Mouse (Mus musculus): Measurements from ENCODE around the gene Mtm1.

The Mtm1 gene

DNA sequence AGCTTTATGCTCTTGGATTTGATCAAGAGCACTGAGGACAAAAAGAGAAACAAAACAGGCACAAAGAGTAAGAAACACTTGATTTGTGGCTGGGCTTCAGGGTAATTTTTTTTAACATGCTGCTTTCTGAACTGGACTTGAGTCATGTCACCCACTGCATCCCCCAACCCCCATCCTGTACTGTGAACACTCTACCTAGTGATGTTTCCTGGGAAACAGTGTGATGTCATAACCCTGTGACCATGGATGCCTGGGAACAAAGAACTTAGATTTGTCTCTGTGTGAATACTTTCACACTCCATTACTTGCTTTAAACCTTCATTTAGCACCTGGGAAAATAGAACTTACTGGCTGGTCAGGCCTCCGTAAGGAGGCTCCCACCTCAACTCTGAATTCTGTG, at the start of gene Mtm1:
Gene Mtm1, plus strand, starts transcription at position 301 of the 400 bp plus-strand sequence.
- in situ Hi-C loops (cut with MboI, MseI) = no loop called here

GRCm38 (mm10) chrX:71181526-71181925, 29.0 kb upstream of the Mtm1 start:
- in situ Hi-C loops (cut with MboI, MseI) = no loop called here

GRCm38 (mm10) chrX:71183671-71184070, 26.9 kb upstream of the Mtm1 start:
- in situ Hi-C loops (cut with MboI, MseI) = no loop called here

- in situ Hi-C loops (cut with MboI, MseI) = no loop called here
Observed at GRCm38 (mm10) chrX:71186396-71186795, 24.2 kb upstream of the Mtm1 start.

DNA sequence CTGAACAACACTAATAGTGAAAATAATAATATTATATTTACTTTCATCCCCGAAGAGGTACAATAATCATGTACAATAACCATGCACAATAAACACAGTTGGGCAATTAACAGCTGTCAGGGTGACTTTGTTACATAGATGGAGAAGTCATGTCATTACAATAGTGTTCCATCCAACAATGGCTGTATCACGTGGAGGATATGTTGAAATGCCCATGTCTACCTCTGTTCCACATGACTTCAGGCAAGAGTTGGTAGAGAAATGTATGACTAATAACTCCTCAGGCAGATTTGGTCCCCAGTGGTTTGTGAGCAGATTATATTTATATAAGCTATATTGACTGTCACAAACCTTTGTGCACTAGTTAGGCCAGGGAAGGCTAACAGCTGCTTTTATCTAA, 5.8 kb upstream of the Mtm1 start:
- in situ Hi-C loops (cut with MboI, MseI) = no loop called here

- in situ Hi-C loops (cut with MboI, MseI) = no loop called here
Observed at GRCm38 (mm10) chrX:71205821-71206542, 4.6 kb upstream of the Mtm1 start.

DNA sequence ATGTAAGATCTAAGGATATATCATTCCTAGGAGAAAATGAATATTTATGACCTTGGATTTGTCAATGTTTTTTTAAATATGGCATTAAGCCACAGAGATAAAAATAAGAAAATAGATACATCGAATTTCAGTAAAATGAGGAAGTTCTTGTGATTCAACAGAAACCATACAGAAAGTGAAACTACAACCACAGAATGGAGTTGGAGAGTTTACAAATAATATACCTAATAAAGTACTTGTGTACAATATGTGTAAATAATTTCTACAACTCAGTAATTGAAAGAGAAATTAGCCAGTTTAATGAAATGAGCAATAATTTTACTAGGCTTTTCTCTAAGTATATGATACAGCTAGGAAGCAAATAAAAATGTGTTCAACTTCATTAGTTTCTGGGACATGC, 4.0 kb upstream of the Mtm1 start:
- in situ Hi-C loops (cut with MboI, MseI) = no loop called here

DNA sequence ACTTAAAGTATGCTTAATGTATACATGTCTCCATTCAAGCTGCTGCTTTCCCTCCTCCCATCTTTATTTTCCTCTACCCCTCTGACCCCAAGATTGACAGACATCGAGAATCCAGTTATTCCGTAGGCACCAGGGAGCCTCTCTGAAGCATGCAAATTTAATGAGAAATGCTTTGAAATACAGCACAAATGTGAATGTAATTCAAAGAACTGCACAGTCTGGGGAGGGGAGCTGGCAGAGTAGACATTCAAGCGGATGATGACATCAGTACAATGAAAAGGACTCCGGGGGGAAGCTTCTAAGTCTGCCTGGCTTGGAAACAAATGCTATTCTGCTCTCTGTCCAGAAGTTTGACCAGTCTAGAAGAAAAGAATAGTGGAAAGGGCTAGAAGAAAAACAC, 2.3 kb downstream of the Mtm1 start:
- in situ Hi-C loops (cut with MboI, MseI) = no loop called here

DNA sequence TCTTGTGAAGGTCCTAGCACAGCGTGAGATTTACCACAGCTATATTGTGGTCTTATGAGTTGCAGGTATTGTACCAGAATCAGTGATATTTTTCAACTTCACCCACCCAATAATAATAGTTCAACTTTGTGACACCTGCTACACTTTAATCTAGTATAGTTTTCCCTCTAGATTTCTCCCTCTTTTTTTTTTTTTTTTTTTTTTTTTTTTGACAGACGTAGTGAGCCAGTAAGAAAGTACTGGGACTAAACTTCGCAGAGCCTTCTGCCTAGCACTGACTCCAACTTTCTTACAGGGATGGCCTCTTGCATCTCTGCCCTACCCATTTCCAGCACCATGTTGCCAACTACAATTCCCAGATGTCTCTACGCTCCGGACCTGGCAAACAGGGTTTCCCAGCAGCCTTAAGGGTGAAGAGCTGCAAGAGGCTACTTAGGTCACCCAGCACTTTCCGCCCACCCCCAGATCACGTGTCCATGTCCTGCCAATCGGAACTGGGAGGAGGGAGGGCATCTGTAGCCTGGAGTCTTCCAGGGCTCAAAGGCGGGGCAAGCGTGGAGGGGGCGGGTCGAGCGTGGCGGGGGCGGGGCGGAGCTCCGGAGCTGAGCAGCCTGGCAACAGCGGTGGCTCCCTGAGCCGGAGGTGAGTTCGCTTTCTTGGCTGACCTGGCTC, 4.0 kb downstream of the Mtm1 start:
- in situ Hi-C loops (cut with MboI, MseI) = no loop called here

DNA sequence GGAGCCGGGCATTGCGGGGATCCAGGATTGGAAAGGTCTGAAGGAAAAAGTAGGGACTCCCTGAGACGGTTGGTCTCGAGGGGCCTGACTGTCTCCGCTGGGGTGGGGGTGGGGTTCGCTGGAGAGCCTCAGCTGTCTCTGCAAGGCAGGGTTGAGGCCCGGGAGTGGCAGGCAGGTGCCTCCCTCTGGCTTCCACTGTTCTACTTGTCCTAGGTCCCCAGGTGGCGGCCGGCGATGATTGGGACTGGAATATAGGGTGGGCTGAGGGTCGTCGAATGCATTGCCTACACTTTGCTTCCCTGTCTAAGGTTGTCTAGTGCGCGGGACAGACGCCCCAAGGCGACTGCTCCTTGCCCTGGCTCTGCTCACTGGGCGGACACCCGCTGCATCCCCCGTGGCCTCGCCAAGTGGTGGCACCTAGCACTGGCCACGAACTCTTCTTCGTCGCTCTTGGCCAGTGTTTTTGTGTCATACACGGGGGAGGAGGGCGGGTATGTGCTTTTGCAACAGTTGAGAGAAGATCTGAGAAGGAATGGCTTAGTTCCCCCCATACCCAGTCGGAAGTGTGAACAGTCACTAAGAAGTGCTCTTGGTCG, 4.6 kb downstream of the Mtm1 start:
- in situ Hi-C loops (cut with MboI, MseI) = no loop called here

GRCm38 (mm10) chrX:71216879-71217278, 6.3 kb downstream of the Mtm1 start:
- in situ Hi-C loops (cut with MboI, MseI) = no loop called here

DNA sequence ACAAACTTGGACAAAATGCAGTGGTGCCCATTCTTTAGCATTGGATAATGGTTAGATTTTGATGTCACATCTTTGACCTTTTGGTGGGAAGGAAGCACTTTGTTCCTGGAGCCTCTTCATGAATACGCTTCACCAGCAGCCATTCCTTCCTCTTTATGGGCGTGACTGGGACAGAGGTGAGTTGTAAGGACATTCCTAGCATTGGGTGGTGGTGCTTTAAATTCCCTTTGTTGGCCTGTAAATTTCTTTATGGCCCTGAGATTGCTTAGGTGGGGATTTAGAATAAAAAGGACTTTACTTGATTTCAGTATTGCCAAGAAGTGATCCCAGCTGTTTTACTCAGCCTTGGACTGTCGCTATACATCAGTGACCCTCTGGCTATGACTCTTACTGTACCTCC, 8.3 kb downstream of the Mtm1 start:
- in situ Hi-C loops (cut with MboI, MseI) = no loop called here

GRCm38 (mm10) chrX:71220896-71221295, 10.3 kb downstream of the Mtm1 start:
- in situ Hi-C loops (cut with MboI, MseI) = no loop called here

DNA sequence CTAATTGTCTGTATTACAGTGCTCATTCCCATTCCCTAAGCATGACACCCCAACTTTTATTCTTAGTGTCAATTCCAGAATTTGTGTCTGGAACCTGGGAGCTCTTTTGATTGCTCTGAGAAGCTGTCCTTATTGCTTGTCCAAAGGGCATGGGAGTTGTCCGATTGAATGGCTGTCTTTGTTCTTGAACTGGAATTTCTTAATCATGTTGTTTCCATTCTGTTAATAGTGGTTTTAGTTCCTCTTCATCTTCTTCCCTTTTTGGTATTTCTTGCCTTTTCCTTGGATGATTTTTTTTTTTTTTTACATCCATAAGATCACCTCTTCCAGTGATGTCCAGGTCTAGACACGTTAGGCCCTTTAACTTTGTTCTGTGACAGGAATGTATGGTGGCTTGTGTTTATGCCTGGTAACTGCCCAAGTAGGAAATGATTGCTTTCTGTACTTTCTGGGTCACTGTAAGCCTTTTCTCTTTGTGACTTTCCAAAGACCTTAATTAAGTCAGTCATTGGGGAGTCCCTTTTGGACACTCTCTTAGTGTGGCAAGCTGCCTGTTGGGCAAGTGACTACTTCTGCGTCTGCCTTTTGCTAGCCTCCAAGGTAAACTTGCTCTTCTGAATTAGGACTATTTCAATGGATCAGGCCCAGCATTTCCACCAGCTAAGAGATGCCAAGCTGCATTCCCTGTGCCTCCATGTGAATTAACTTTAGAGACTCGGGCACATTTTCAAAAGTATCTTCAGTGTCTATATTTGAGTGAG, 12.3 kb downstream of the Mtm1 start:
- in situ Hi-C loops (cut with MboI, MseI) = no loop called here

DNA sequence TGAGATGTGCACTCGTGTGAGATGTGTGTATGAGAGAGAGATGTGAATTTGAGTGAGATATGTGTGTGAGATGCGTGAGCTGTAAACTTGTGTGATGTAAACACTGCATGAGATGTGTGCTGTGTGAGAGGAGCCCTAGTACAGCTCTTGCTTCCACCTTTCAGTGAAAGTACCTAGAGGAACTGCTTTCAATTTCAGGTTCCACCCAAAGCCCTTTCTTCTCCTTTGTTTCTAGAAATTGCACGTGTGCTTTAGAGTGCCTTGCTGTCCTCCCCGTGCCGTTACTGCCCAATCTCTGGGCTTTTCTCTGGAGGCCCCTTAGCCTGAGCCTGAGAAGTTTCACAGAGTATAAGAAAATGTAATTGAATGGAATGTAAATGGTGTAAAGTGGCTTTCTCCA, 16.3 kb downstream of the Mtm1 start:
- in situ Hi-C loops (cut with MboI, MseI) = no loop called here

DNA sequence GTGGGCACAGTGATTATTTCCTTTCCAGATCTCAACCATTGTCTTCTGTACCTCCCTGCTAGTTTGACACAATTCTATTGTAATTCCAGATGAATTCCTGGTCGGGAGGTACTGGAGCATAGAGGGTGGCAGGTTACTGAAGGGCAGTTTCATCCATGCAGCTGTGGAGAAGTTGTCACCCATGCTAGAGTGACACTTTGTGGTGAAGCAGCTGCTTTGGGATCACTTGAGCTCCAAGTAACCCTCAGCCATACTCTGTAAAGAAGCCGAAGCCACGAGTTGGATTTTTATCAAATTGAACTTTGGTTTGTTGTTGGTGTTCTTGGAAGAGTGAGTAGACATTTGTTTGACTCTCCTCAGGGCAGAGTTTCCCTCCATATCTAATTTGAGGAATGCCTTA, 17.6 kb downstream of the Mtm1 start:
- in situ Hi-C loops (cut with MboI, MseI) = no loop called here

- in situ Hi-C loops (cut with MboI, MseI) = no loop called here
Observed at GRCm38 (mm10) chrX:71230847-71231246, 20.3 kb downstream of the Mtm1 start.

GRCm38 (mm10) chrX:71256422-71256821, 45.9 kb downstream of the Mtm1 start:
- in situ Hi-C loops (cut with MboI, MseI) = no loop called here

DNA sequence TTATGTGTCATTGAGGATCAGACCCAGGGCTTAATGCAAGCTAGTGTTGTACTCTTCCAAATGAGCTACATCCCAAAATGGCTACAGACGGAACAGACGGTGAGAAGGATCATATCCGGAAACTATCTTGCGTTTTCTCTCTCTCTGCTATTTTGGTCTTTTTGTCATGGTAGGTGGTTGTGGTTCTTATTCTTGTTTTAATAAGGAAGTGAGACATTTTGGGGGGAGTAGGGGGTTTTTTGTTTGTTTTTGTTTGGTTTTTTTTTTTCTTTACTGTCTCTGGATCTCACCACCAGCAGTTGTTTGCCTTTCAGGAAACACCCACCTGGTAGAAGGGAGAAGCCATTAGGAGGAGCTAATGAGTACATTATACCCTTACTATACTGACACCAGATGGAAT, 50.3 kb downstream of the Mtm1 start:
- in situ Hi-C loops (cut with MboI, MseI) = no loop called here

DNA sequence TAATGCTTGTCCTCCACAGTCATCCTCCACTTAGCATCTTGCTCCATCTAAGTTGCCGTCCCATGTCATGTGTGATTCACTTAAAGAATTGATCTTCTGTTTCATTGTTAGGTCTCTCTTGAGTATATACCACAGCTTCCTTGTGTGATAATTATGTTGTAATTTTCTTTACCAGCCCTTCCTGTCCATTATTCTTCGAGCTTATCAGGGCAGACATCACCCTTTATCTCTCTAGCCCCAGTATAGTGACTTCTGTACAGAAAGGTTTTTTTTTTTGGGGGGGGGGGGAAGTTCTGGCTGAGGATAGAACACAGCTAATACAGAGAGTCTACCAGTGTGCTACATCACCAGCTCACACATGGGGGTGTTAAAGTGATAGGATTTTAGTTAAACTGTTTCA, 53.7 kb downstream of the Mtm1 start:
- in situ Hi-C loops (cut with MboI, MseI) = no loop called here

GRCm38 (mm10) chrX:71268972-71269371, 58.4 kb downstream of the Mtm1 start:
- in situ Hi-C loops (cut with MboI, MseI) = no loop called here

GRCm38 (mm10) chrX:71274150-71274549, 63.6 kb downstream of the Mtm1 start:
- in situ Hi-C loops (cut with MboI, MseI) = no loop called here

All from T-helper 17 cell (primary cell).